ENCODE assay signal across 10 mouse cellular contexts in genomic region chr1:186695361-186695760, GRCm38 (mm10). TPM values are rescaled to one million over a fixed set of nuclear protein-coding genes. Genes with fewer than 3 reads are reported as not detected.
A peak's percentile ranks its signal among the peaks of the same experiment; 100 is the strongest.
DNase-seq lines count a peak whose midpoint lies in the region; ATAC-seq lines count a peak whose summit lies in the region.
"Had no signal": no experiment of that assay in that cellular context is flagged by ENCODE, and none has a peak within 500 bp of the region (broad histone marks: within the 10 kb centered on the region; RNA-seq: fewer than 3 reads in every experiment).

No protein-coding gene starts in this region.

- DNase-seq in heart, adult 18-20 months, result peak; percentile 62 to 70
- DNase-seq in heart, embryonic 10.5 days (ENCODE audit: low spot score), result no peak
- peak; percentile 61 for DNase-seq in NIH3T3 (ENCODE audit: low read depth)
- peak; percentile 50 for DNase-seq in heart, adult 8-10 months (ENCODE audit: low spot score)
- DNase-seq in forebrain, embryonic 10.5 days (ENCODE audit: extremely low spot score, low spot score), result no peak
- no peak for DNase-seq in midbrain, embryonic 11.5 days (ENCODE audit: low spot score, missing footprints)
- DNase-seq in yolk sac, embryonic 10.5 days (ENCODE audit: low spot score), result no peak
- DNase-seq: layer of hippocampus, postnatal 36 days had no signal

- no peak overlapping the region for H3K9ac ChIP-seq in limb, embryonic 15.5 days
- H3K9ac ChIP-seq in midbrain, embryonic 11.5 days (ENCODE audit: low read length), result no peak overlapping the region
- H3K9ac ChIP-seq: liver, embryonic 15.5 days had no signal

- no peaks in the 10 kb centered on the region for H3K27me3 ChIP-seq in heart, embryonic 10.5 days (ENCODE audit: insufficient read depth, poor library complexity, severe bottlenecking)
- no peaks in the 10 kb centered on the region for H3K27me3 ChIP-seq in limb, embryonic 15.5 days
- no peaks in the 10 kb centered on the region for H3K27me3 ChIP-seq in forebrain, embryonic 10.5 days (ENCODE audit: poor library complexity, severe bottlenecking)
- H3K27me3 ChIP-seq in midbrain, embryonic 11.5 days (ENCODE audit: control insufficient read depth, insufficient read depth, low read length), result no peaks in the 10 kb centered on the region
- H3K27me3 ChIP-seq: liver, embryonic 15.5 days had no signal

- H3K36me3 ChIP-seq in heart, embryonic 10.5 days, result peaks cover 30% of the 10 kb centered on the region; the same call in 1 of the 2 replicates
- H3K36me3 ChIP-seq in limb, embryonic 15.5 days, result peaks cover 13% of the 10 kb centered on the region
- no peaks in the 10 kb centered on the region for H3K36me3 ChIP-seq in forebrain, embryonic 10.5 days (replicated peaks)
- no peaks in the 10 kb centered on the region for H3K36me3 ChIP-seq in midbrain, embryonic 11.5 days (ENCODE audit: control insufficient read depth, insufficient read depth, low read length)
- H3K36me3 ChIP-seq: liver, embryonic 15.5 days had no signal

- H3K4me2 ChIP-seq in limb, embryonic 15.5 days, result no peak overlapping the region
- H3K4me2 ChIP-seq in midbrain, embryonic 11.5 days, result no peak overlapping the region
- H3K4me2 ChIP-seq: liver, embryonic 15.5 days had no signal

- no peak for ATAC-seq in limb, embryonic 15.5 days (ENCODE audit: insufficient number of reproducible peaks, low FRiP score, low TSS enrichment, low read depth)
- no peak for ATAC-seq in midbrain, embryonic 11.5 days (ENCODE audit: low FRiP score)

- H3K27ac ChIP-seq in heart, embryonic 10.5 days, result no peak overlapping the region
- peak overlapping the region; percentile 51; the same call in 1 of the 2 replicates for H3K27ac ChIP-seq in limb, embryonic 15.5 days
- no peak overlapping the region for H3K27ac ChIP-seq in forebrain, embryonic 10.5 days
- H3K27ac ChIP-seq in midbrain, embryonic 11.5 days (ENCODE audit: low read depth, low read length), result no peak overlapping the region
- H3K27ac ChIP-seq: liver, embryonic 15.5 days had no signal

- H3K4me1 ChIP-seq in heart, embryonic 10.5 days, result peaks cover 29% of the 10 kb centered on the region
- peaks cover 48% of the 10 kb centered on the region for H3K4me1 ChIP-seq in limb, embryonic 15.5 days
- no peaks in the 10 kb centered on the region for H3K4me1 ChIP-seq in forebrain, embryonic 10.5 days
- no peaks in the 10 kb centered on the region for H3K4me1 ChIP-seq in midbrain, embryonic 11.5 days (ENCODE audit: control insufficient read depth, insufficient read depth, low read length)
- H3K4me1 ChIP-seq: liver, embryonic 15.5 days had no signal

- WGBS in heart, embryonic 10.5 days, result 46% methylated on average over 4 of the region's 4 CpGs
- WGBS in limb, embryonic 15.5 days, result 17% methylated on average over 4 of the region's 4 CpGs
- WGBS in forebrain, embryonic 10.5 days, result 84% methylated on average over 4 of the region's 4 CpGs
- WGBS in midbrain, embryonic 11.5 days, result 83% methylated on average over 4 of the region's 4 CpGs

- H3K4me3 ChIP-seq in heart, embryonic 10.5 days, result no peak overlapping the region
- H3K4me3 ChIP-seq in limb, embryonic 15.5 days, result no peak overlapping the region
- H3K4me3 ChIP-seq in forebrain, embryonic 10.5 days, result no peak overlapping the region
- H3K4me3 ChIP-seq in midbrain, embryonic 11.5 days (ENCODE audit: low read depth, low read length), result no peak overlapping the region
- H3K4me3 ChIP-seq: liver, embryonic 15.5 days had no signal

- H3K9me3 ChIP-seq in heart, embryonic 10.5 days, result no peaks in the 10 kb centered on the region
- H3K9me3 ChIP-seq in limb, embryonic 15.5 days, result no peaks in the 10 kb centered on the region
- no peaks in the 10 kb centered on the region for H3K9me3 ChIP-seq in forebrain, embryonic 10.5 days
- no peaks in the 10 kb centered on the region for H3K9me3 ChIP-seq in midbrain, embryonic 11.5 days (ENCODE audit: control insufficient read depth, low read length)
- H3K9me3 ChIP-seq: liver, embryonic 15.5 days had no signal

RNA-seq across cellular contexts. Expression of gene Tgfb2, which starts 10.4 kb away (rescaled TPM):
- 1 to 10 TPM; 3.9 to 5.3 TPM for total RNA-seq in heart, adult 18-20 months (2021)
- 53.7 and 69.4 TPM in 2 replicates for polyA plus RNA-seq in heart, embryonic 10.5 days (2016; fragmentation: Nextera tagmentation; extraction: Ambion mirVana)
- 1 to 10 TPM; 4.7 to 7.1 (median 5.6) TPM for total RNA-seq in heart, adult 8-10 months (2022)
- 73.8 and 75.6 TPM in 2 replicates for polyA plus RNA-seq in limb, embryonic 15.5 days (2015; fragmentation: Nextera tagmentation; extraction: Ambion mirVana)
- polyA plus RNA-seq in forebrain, embryonic 10.5 days (2016; fragmentation: Nextera tagmentation; extraction: Ambion mirVana), result 10.6 and 13.1 TPM in 2 replicates
- polyA plus RNA-seq in midbrain, embryonic 11.5 days (2014; fragmentation: Nextera tagmentation; extraction: Ambion mirVana), result 11.9 and 12.3 TPM in 2 replicates

RNA-seq across cellular contexts. Expression of gene Rrp15, which starts 53.8 kb away (rescaled TPM):
- total RNA-seq in heart, adult 18-20 months (2021), result 10 to 100 TPM in 1 of 2 experiments, 1 to 10 TPM in 1; 9.6 to 11.0 TPM
- 56.4 and 86.3 TPM in 2 replicates for polyA plus RNA-seq in heart, embryonic 10.5 days (2016; fragmentation: Nextera tagmentation; extraction: Ambion mirVana)
- 1 to 10 TPM; 6.9 to 8.0 (median 7.8) TPM for total RNA-seq in heart, adult 8-10 months (2022)
- polyA plus RNA-seq in limb, embryonic 15.5 days (2015; fragmentation: Nextera tagmentation; extraction: Ambion mirVana), result 61.3 and 64.6 TPM in 2 replicates
- polyA plus RNA-seq in forebrain, embryonic 10.5 days (2016; fragmentation: Nextera tagmentation; extraction: Ambion mirVana), result 101 and 104 TPM in 2 replicates
- polyA plus RNA-seq in midbrain, embryonic 11.5 days (2014; fragmentation: Nextera tagmentation; extraction: Ambion mirVana), result 65.7 and 68.5 TPM in 2 replicates

Comparison
In these comparisons a context has a peak if more than half of its experiments do, and no peak if none do; other contexts are left out.
1. DNase-seq: peak in heart, adult 18-20 months (2 of 2), NIH3T3 (single experiment) and heart, adult 8-10 months (single experiment); none in heart, embryonic 10.5 days (single experiment), forebrain, embryonic 10.5 days (single experiment), midbrain, embryonic 11.5 days (single experiment) and yolk sac, embryonic 10.5 days (single experiment).